Mouse (Mus musculus) monocyte, adult 5-6 weeks (primary cell): ENCODE data around the gene Fbxw9. TPM values are rescaled to one million over a fixed set of nuclear protein-coding genes. Genes with fewer than 3 reads are reported as not detected.

Experiments used
- ATAC-seq: fragments of 153-309, 156-312 bp; replicated peaks from 2 replicates; pipeline ENCODE4 v1.8.0; 2017; ENCODE audit warnings: mild to moderate bottlenecking; ENCODE audit not compliant: low TSS enrichment, insufficient number of reproducible peaks, severe bottlenecking, poor library complexity, low FRiP score
- total RNA-seq: library from RNA; stranded (forward); fragments of 200-1000, 200-491, 200-594 nt; gene quantifications from 3 replicates; pipeline ENCODE4 v1.2.3, GENCODE M21; 2017

Fbxw9 gene
- total RNA-seq, 1 experiment from 2014 or later: 3.0 TPM

GRCm38 (mm10) chr8:85080214-85080531 is 20.3 kb downstream of the Fbxw9 start:
- no peak for ATAC-seq

GRCm38 (mm10) chr8:85080532-85081215 is 20.8 kb downstream of the Fbxw9 start, which contains the start of gene Wdr83os:
TSS of gene Wdr83os (plus strand) at chr8:85080740.
- ATAC-seq: peak; percentile 10; the same call in 1 of the 2 replicates

GRCm38 (mm10) chr8:85081216-85081555 is 21.3 kb downstream of the Fbxw9 start, which contains the start of gene Wdr83:
TSS of gene Wdr83 (minus strand) at chr8:85081306.
- ATAC-seq: peak; percentile 50

GRCm38 (mm10) chr8:85082169-85082568 is 22.3 kb downstream of the Fbxw9 start:
- ATAC-seq: 0 out of 2 replicates have a peak, but pooled peaks have one; percentile 10

GRCm38 (mm10) chr8:85083108-85083813 is 23.4 kb downstream of the Fbxw9 start, which contains the start of gene Man2b1:
TSS of gene Man2b1 (plus strand) at chr8:85083270.
- peak; percentile 69 for ATAC-seq

GRCm38 (mm10) chr8:85084633-85085032 is 24.8 kb downstream of the Fbxw9 start:
- ATAC-seq: peak; percentile 34

- ATAC-seq: no peak
Measured at GRCm38 (mm10) chr8:85086238-85086637, 26.4 kb downstream of the Fbxw9 start.

GRCm38 (mm10) chr8:85088771-85089170 is 28.9 kb downstream of the Fbxw9 start:
- ATAC-seq: no peak

GRCm38 (mm10) chr8:85090856-85091255 is 31.0 kb downstream of the Fbxw9 start:
- no peak for ATAC-seq

GRCm38 (mm10) chr8:85091526-85092090 is 31.8 kb downstream of the Fbxw9 start:
- ATAC-seq: no peak

- no peak for ATAC-seq
Measured at GRCm38 (mm10) chr8:85095051-85095450, 35.2 kb downstream of the Fbxw9 start.

- ATAC-seq: no peak
Measured at GRCm38 (mm10) chr8:85095566-85095965, 35.7 kb downstream of the Fbxw9 start.

- ATAC-seq: no peak
Measured at GRCm38 (mm10) chr8:85096196-85096595, 36.3 kb downstream of the Fbxw9 start.

GRCm38 (mm10) chr8:85096850-85097249 is 37.0 kb downstream of the Fbxw9 start:
- ATAC-seq: no peak

GRCm38 (mm10) chr8:85100076-85100665 is 40.3 kb downstream of the Fbxw9 start:
- no peak for ATAC-seq

- ATAC-seq: no peak
Measured at GRCm38 (mm10) chr8:85113241-85113640, 53.4 kb downstream of the Fbxw9 start.

- ATAC-seq: no peak
Measured at GRCm38 (mm10) chr8:85115501-85115900, 55.6 kb downstream of the Fbxw9 start.
